Mouse (Mus musculus) heart, postnatal 36 days (tissue): ENCODE results near the gene Atxn2. TPM values are rescaled to one million over a fixed set of nuclear protein-coding genes. Genes with fewer than 3 reads are reported as not detected.
"Not testable (repeated sequence)": the region's sequence is repeated elsewhere in the genome, so short reads cannot be mapped to it uniquely, and the experiment has no call there.

Experiments
- DNase-seq, 2 experiments: peaks; one replicate each; pipeline ENCODE4 v3.0.0; 2021 to 2022
- intact Hi-C: fragments of 180-260 bp; cut with DNase I; formaldehyde crosslinking; loops from one replicate; pipeline ENCODE4 v1.15.1; 2025
- microRNA-seq, 2 experiments: library from miRNA; unstranded; fragments of <30 nt; microRNA quantifications; one replicate each; pipeline ENCODE4 v1.2.0; 2021; ENCODE audit warnings: borderline number of aligned reads in 2 of 2
- total RNA-seq, 2 experiments: library from RNA; stranded (reverse); gene quantifications; 2 replicates each; pipeline ENCODE4 v1.2.3; 2021

Atxn2 gene
- total RNA-seq, 2 experiments from 2014 or later: 138 to 149 TPM

DNA sequence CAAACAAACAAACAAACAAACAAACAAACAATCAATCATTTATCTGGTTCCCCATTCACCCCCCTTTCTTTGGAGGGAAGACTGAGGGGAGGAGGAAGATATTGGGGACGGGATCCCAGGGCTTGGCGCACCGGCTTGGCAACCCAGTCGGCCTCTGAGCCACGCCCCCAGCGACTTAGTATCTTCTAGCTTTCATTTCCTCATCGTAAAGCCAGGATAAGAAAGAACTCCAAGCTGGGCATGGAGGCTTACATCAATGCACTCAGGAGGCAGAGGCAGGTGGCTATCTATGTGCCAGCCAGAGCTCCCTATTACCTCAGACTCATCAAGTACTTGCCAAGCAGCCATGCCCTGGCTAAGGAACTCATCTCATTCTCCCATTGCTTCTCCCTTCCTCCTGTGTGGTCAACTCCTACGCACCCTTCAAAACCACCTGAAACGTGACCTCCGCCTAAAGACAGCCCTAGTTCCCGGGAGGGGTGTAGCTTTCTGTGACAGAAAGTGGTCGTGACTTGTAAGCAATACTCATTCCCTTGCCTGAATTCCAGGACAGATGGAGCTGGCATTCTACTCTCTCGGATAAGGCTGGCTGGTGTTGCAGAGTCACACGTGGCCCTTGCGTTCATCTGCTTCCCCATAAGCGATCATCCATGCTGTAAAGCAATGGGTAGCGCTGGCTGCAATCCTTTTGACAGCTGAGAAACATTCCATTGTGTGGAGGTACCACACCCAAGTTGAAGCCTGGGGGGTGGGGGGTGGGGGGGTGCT is 132.2 kb downstream of the Atxn2 start:
- no peak for DNase-seq
- intact Hi-C loops: loop anchor here (1.0 to 5.0 kb wide), 4 partner anchors 27 to 181 kb away; partner anchors contain the start of genes Acad10, Atxn2 and Brap

DNA sequence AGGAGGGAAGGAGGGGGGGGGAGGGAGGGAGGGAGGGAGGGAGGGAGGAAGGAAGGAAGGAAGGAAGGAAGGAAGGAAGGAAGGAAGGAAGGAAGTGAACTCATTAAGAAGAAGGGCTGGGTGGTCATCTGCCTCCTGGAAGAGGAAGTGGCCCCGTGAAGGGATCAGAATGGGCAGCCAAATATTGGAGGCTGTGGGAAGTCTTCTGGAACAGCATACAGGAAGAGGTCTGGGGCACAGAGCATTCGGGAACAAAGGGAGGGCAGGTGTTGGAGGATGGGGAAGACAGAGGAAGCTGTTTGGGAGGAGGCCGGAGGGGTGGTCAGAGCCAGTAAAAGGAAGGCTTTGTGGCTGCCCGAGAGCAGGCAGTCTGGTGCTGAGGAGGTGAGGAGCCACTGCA is 134.2 kb downstream of the Atxn2 start:
- intact Hi-C loops: no loop called here
- DNase-seq: peak in 1 of 2 experiments; percentile 18

DNA sequence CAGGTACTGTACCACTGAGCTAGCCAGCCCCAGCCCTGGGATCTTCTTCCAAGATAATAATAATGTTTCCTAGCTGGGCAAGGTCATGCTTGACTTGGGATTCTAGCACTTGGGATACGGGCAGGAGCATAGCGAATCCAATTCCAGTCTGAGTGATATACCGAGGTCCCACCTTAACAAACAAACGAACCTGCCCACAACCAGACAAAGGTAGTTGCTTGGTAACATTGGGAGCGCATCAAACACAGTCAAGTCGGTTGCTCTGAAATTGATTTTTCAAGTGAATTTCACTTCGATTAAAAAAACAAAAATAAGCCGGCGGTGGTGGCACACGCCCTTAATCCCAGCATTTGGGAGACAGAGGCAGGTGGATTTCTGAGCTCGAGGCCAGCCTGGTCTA is 135.2 kb downstream of the Atxn2 start:
- no peak for DNase-seq
- intact Hi-C loops: no loop called here

DNA sequence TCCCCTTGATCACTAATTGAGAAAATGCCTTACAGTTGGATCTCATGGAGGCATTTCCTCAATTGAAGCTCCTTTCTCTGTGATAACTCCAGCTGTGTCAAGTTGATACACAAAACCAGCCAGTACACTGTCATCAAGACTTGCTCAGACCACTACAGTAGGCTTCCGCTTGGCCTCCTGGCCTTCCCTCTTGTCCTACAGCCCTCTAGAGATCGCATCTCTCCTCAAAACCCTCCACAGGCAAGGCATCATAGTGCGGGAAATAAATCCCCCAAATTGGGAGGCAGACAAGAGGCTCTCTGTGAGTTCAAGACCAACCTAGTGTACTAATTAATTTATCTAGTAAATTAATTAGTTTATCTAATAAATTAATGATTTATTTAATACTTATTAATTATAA is 136.1 kb downstream of the Atxn2 start:
- DNase-seq, intact Hi-C loops: not testable (repeated sequence)

DNA sequence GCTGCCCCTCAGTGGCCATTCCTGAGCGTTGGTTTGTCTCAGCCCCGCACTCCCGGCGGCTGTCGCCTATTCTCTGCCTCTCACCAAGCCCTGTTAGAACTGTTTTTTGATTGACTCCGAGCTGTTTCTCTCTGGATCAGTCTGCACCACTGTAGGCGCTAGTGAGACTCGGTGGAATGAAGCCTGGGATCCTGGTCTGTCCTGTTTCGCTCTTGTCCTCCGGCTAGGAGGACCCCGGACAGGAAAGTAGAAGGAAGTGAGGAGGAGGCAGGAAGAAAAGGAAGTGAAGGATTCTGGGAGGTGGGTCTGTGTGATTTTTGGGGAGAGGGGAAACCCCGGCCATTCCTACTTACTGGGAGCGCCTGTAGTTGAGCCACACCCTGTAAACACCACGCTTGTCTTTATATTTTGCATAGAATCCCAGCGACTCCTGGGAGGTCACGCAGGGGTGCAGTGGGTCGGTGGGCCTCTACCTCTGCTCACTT is 136.9 kb downstream of the Atxn2 start:
- intact Hi-C loops: no loop called here
- DNase-seq: peak; percentile 65 to 78

DNA sequence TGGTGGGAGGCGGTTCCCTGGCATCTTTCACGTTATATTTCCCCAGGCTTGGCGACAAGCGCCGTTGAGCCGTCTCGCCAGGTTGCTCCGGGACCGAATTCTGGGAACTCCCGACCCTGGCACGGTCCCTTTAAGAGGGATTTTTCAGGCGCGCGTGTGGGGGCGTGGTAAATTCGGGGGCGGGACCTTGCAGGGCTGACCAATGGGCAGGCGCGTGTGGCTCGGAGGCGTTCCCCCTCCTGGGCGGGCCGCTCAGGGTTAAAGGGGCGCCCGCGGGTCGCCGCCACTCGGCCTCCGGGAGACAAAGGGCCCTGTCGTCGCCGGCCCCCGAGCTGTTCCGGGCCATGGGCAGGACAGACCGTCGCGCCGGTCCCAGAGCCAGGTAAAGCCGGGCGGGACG is 137.6 kb downstream of the Atxn2 start, which contains the start of gene Pheta1:
Gene Pheta1, plus strand, starts transcription at position 242 of the 400 bp plus-strand sequence.
- intact Hi-C loops: no loop called here
- peak; percentile 95 to 96 for DNase-seq

DNA sequence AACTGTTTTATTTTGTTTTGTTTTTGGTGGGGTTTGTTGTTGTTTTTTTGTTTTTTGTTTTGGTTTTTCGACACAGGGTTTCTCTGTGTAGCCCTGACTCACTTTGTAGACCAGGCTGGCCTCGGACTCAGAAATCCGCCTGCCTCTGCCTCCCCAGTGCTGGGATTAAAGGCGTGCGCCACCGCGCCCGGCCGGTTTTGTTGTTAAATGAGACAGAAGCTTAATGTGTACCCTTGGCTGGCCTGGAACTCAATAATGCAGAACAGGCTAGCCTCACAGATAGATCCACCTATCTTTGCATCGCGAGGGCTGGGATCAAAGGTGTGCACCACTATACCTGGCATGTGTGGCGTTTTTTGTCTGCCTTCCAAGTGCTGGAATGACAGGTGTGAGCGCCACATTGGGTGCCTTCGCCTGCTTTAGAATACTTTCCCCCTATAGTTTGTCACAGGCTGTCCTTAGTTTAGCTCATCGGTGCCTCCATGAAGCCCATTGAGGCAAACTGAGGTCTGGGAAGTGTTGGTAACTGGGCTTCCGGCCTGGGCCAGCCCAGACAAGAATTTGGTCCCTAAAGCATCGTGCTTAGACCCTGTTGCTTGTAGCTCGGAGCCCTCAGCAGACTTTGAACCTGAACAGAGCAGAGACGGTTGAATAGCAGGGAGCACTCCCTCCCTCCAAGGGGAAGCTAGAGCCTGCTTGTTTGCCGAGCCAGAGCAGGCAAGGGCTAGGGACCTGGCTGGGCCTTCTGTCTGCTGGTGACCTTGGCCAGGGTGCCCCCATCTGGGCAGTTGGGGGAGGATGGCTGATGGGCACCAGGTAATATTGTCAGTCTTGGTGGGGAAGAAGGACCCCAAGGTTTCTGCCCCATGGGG is 138.6 kb downstream of the Atxn2 start:
- intact Hi-C loops: loop anchor here (5.0 kb wide), 1 partner anchor 232 kb away; the partner anchor contains the start of gene Acad12
- peak in 1 of 2 experiments; percentile 21 for DNase-seq

DNA sequence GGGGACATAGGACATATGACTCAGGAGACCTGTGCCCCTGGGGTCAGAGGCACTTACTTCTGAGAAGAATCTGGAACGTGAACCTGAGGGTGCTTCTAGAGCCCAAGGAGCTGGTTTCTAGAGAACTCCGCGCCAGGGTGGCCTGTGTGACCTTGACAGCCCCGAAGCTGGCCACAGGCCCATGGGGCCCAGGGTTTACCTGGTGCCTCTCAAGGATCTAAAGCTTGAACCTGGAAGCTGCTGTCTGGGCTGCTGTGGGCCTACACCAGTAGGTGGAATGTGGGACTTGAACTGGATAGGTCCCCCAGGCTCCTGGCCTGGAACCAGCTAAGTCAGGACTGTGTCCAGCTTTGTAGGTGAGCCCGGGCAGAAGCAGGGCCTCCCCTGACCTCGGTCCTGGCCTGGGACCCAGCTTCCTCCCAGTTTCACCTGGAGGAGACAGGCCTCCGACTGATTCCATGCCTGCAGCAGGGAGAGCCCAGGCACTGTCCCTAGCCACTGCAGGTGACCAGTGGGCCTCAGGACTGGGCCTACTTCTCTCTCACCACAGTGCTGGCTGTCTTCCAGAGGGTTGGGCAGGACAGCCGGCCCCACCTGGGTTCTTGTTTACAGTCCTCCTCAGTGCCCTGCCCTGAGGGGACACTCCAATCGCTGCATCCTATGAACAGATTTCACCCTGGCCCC is 142.4 kb downstream of the Atxn2 start:
- no peak for DNase-seq
- intact Hi-C loops: loop anchor here (5.0 kb wide), 1 partner anchor 236 kb away; the partner anchor contains the start of gene Acad12

- intact Hi-C loops: loop anchor here (5.0 kb wide), 1 partner anchor 237 kb away; the partner anchor contains the start of gene Acad12
- DNase-seq: no peak
Measured at GRCm38 (mm10) chr5:121854768-121855167, 143.6 kb downstream of the Atxn2 start.

- no peak for DNase-seq
- intact Hi-C loops: no loop called here
Measured at GRCm38 (mm10) chr5:121856740-121857139, 145.6 kb downstream of the Atxn2 start.

DNA sequence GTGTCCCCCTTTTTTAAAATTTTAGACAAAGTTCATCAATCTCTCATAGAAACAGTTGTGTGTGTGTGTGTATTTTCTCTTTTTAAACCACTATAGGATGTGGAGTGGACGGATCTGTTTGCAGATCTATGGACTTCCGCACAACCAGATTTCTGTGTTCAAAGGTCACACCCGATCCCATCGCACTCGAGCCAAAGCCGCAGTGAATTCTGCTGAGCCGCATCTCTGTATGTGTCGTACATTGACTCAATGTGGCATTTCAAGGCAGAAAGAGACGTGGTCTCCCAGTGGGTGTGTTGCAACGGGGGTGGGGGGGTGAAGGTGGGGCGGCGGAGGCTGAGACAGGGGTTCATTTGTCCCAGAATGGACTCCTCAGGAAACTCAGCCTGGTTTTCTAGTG is 147.3 kb downstream of the Atxn2 start:
- DNase-seq: no peak
- intact Hi-C loops: no loop called here

DNA sequence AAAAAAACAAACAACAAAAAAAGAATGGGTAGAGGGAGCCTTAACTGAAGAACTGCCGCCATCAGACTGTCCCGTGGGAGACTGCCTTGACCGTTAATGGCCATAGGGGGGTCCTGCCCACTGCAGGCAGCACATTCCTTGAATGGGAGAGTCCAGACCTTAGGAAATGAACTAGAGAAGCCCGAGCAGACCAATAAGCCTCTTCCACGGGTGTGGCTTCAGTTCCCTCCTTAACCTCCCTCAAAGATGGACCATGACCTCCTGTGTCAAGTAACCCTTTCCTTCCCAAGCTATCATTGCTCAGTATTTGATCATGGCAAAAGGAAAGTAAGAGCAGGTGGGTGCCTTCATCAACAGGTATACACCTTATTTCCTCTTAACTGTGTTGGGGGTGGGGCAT is 150.8 kb downstream of the Atxn2 start:
- intact Hi-C loops: no loop called here
- DNase-seq: no peak

DNA sequence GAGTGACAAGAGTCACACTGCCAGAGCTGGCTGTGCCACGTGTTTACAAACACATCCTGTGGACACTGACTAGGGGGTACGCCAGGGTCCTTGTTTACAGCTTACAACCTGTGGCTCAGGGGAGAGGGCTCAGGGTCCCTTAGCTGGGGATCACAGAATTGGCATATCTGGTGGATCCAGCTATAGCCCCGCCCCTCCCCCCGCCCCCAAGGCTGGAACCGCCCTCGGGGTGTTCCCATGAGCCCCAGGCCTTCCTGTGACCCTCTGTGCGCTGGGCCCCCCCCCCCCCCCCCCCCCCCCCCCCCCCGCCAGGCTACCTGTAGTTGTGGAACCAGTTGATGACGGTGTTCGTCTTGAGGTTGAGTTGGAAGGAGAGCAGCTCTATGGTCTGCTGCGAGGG is 153.2 kb downstream of the Atxn2 start:
- intact Hi-C loops: no loop called here
- no peak for DNase-seq

Small RNA genes lying within 50 kb of the gene (microRNA-seq; reads per million reads assigned to microRNA genes)
- 3.6 to 4.0 reads per million in 2 experiments for gene Mir7031

Other genes with a start within 250 kb of the Atxn2 start
- gene Adam1b, start 207.9 kb upstream of the Atxn2 start, total RNA-seq: not detected
- gene Adam1a, start 165.9 kb upstream of the Atxn2 start, total RNA-seq: 1 to 10 TPM; 1.8 to 1.9 TPM
- not detected for gene Gm42878, start 165.9 kb upstream of the Atxn2 start, total RNA-seq
- gene Mapkapk5, start 165.4 kb upstream of the Atxn2 start, total RNA-seq: 10 to 100 TPM; 85.1 to 89.3 TPM
- gene Aldh2, start 117.5 kb upstream of the Atxn2 start, total RNA-seq: 100 to 1,000 TPM; 263 to 319 TPM
- gene Acad12, start 92.4 kb upstream of the Atxn2 start, total RNA-seq: 10 to 100 TPM; 64.8 to 73.6 TPM
- 10 to 100 TPM; 19.8 to 23.8 TPM for gene Acad10, start 50.8 kb upstream of the Atxn2 start, total RNA-seq
- gene Brap, start 50.8 kb upstream of the Atxn2 start, total RNA-seq: 10 to 100 TPM; 29.8 to 31.9 TPM
- 10 to 100 TPM; 23.8 to 28.1 TPM for gene Sh2b3, start 126.3 kb downstream of the Atxn2 start, total RNA-seq
- gene Pheta1, start 137.6 kb downstream of the Atxn2 start, total RNA-seq: 10 to 100 TPM; 11.6 to 12.6 TPM